Mouse (Mus musculus) ovary, postnatal 10 days (tissue): ENCODE measurements around the gene Wdr64.

Experiments used
- DNase-seq: peaks from one replicate; pipeline ENCODE4 v3.0.0; 2022; ENCODE audit warnings: low spot score

The Wdr64 gene

GRCm38 (mm10) chr1:175725771-175726170, 27.4 kb downstream of the Wdr64 start:
- no peak for DNase-seq

DNA sequence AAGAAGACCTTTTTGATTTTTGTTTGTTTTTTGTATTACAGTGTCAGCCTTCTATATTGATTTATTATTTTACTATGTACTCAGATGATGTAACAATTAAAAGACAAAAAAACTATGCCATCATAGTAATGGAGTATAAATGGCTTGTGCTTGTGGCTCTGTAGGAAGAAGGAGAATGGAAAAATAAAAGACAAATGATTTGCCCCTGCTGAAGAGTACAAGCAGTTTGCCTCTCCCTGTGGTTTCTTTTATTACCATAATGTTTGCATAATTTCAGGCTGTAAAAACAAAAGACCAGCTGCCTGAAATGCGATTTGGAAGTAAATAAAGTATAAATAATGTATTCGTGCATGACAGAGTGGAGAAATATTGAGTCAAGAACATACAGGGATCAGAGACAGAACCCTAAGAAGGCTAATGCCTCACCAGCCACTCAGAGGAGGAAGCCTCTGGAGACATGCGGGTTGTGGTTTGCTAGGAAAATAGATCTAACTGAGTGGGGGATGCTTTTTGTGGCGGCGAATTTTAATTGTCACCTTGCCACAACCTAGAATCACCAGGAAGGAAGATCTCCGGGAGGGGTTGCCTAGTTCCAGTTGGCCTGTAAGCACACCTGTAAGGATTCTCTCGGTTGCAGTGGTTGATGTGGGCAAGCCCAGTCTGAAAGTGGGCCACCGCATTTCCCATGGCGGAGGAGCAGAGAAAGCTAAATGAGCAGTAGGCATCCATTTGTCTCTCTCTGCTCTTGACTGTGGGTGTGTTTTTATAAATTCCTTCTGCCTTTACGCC, 56.4 kb downstream of the Wdr64 start:
- no peak for DNase-seq

DNA sequence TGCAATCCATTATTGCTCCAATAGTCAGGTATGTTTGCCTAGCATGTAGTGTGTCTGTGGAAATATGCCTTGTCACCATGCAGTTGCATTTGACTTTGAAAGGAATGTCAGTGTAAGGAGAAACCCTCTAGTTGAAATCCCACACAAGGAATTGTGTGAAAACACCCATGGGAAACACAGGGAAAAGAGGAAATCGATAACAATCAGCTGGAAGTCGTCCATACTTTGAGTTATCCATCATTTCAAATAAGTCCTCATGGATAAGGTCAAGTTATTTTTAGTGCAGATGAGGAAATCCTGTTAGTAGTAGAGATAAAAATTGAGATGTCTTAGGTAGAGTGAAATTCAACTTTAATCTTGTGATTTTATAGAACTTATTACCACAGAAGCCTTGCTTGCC, 96.3 kb downstream of the Wdr64 start:
- no peak for DNase-seq

- DNase-seq = no peak
Observed at GRCm38 (mm10) chr1:175808356-175808755, 110.0 kb downstream of the Wdr64 start.

DNA sequence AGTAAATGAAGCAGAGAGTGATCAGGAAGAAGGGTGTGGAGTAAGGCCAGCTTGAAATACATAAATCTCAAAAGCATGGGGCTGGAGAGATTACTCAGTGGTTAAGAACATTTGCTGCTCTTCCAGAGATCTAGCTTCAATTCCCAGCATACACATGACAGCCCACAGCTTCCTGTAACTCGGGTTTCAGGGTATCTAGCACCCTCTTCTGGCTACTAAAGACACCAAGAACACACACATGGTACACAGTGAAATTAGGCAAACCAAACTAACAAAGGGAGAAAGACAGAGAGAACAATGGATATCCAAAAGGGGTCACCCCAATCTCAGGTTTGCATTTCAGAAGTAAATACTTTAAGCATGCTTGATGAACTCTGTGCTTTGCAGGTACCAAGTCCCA, 113.2 kb downstream of the Wdr64 start:
- no peak for DNase-seq

DNA sequence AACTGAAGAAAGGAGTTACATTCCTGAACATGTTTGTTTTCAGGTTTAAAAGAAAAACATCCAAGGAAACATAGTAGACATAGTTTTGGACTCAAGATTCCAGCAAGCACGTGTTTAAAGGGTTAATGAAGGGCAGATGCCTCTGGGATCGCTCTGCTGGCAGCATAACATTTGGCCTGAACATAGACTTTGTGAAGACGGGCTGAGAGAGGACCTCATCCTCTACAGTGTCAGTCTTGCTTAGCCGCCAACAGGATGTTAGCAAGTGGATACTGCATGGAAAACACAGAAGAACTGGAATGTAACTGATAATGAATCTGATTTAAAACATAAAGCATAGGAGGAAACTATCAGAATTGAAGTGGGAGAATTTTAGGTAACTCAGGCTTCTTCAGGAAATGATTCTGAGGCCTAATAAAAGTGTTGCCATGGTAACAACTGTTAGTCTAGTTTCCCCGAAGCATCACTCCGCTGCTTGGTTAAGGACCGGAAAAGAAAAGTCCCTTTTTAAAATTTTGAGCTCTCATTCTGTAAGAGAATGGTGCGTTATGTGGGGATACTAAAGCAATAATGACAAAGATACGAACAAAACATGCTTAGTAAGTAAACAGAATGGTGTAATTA, 125.5 kb downstream of the Wdr64 start:
- no peak for DNase-seq

DNA sequence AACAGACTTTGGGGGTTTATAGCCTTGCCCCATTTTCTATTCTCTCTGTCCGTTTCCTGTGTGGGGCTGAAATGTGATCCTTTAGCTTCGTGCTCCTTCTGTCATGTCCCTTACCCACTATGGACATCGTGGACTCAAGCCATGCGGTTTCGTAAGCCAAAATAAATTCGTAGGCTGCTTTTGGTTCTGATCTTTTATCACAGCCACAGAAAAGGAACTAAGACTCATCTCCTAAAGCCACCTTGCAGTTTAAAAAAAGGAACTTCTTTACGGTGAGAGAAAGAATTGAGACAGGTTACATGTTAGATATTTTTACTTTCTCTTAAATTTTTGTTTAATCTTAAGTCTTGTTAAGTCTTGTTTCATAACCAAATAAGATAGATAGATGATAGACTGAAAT, 130.1 kb downstream of the Wdr64 start:
- no peak for DNase-seq

DNA sequence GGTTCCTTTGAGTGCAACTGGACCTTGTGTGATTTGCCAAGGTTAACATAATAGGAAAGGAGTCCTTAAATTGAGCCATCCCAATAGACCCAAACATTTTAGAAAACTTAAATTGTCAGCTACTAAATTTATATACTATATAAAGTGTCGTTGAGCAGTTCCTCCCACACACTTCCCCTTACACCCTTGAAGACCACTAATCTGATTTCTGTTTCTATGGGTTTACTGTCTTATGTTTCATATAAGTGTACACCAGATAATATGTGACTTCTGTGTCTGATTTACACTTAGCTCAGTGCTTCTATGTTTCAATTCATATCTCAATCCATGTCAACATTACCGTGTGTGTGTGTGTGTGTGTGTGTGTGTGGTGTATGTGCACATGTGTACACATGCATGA, 130.8 kb downstream of the Wdr64 start:
- DNase-seq = no peak

GRCm38 (mm10) chr1:175855515-175855914, 157.1 kb downstream of the Wdr64 start:
- DNase-seq = no peak
